Mouse (Mus musculus) C2C12 (cell line): Measurements from ENCODE around the gene Ppil1. TPM values are rescaled to one million over a fixed set of nuclear protein-coding genes. Genes with fewer than 3 reads are reported as not detected.

Experiments
- H3K27me3 ChIP-seq: one replicate; pipeline ENCODE4 v1.6.1; 2011; ENCODE audit not compliant: control insufficient read depth, insufficient read depth, insufficient read length
- H3K36me3 ChIP-seq: one replicate; pipeline ENCODE4 v1.6.1; 2011; ENCODE audit not compliant: control insufficient read depth, insufficient read depth
- H3K4me3 ChIP-seq: one replicate; pipeline ENCODE4 v1.5.1; 2011; ENCODE audit warnings: mild to moderate bottlenecking, control low read depth; ENCODE audit not compliant: poor library complexity, insufficient read depth, severe bottlenecking
- H3K79me2 ChIP-seq: one replicate; pipeline ENCODE4 v1.6.1; 2011; ENCODE audit not compliant: control insufficient read depth, insufficient read depth
- H3K79me3 ChIP-seq: one replicate; pipeline ENCODE4 v1.6.1; 2011; ENCODE audit warnings: low read depth, control low read depth
- H3ac ChIP-seq: one replicate; pipeline ENCODE3; 2011; ENCODE audit warnings: low read depth; ENCODE audit not compliant: control insufficient read depth, insufficient read length
- CEBPB ChIP-seq: IDR thresholded peaks from one replicate; pipeline ENCODE4 v1.6.1; 2011; ENCODE audit warnings: low read depth, mild to moderate bottlenecking, control low read depth, moderate library complexity
- CTCF ChIP-seq: IDR thresholded peaks from one replicate; pipeline ENCODE4 v1.5.1; 2011; ENCODE audit not compliant: control insufficient read depth, insufficient read depth, insufficient read length
- FOSL1 ChIP-seq: IDR thresholded peaks from one replicate; pipeline ENCODE4 v1.8.0; 2011; ENCODE audit warnings: mild to moderate bottlenecking, low read length; ENCODE audit not compliant: poor library complexity, insufficient read depth, severe bottlenecking
- MAX ChIP-seq: IDR thresholded peaks from one replicate; pipeline ENCODE4 v1.6.1; 2011; ENCODE audit warnings: mild to moderate bottlenecking, control low read depth
- MYOD1 ChIP-seq: IDR thresholded peaks from one replicate; pipeline ENCODE4 v1.6.1; 2011; ENCODE audit warnings: low read depth; ENCODE audit not compliant: control insufficient read depth, insufficient read length
- MYOG ChIP-seq: IDR thresholded peaks from one replicate; pipeline ENCODE4 v1.6.1; 2011; ENCODE audit not compliant: control insufficient read depth, insufficient read length; ENCODE audit errors: extremely low read depth
- USF1 ChIP-seq: IDR thresholded peaks from one replicate; pipeline ENCODE4 v1.6.1; 2011; ENCODE audit warnings: low read depth, mild to moderate bottlenecking, control low read depth, moderate library complexity
- polyA plus RNA-seq: library from polyadenylated mRNA; unstranded; fragments of >200 nt; fragmentation: generic; extraction: Trizol; gene quantifications from one replicate; pipeline ENCODE4 v1.2.1, GENCODE M21; 2012; ENCODE audit warnings: missing spikeins

The Ppil1 gene
- polyA plus RNA-seq, 1 experiment = 77.7 TPM

DNA sequence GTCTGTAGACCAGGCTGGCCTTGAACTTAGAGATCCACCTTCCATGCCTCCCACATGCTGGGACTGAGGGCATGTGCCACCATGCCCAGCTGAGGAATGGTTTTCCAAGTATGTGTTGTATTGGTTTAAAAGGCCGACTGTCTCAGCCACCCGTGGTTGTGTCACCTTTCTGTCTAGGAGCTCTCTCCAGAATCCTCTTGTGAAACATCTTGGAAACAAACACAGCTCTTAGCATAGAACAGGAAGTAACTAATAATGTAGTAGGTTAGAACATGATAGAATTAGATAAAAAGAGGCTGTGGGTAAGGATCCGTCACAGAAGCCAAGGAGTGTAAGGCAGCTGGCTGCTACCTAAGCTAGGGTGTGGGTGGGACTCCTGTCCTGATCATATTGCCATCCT, 29.0 kb upstream of the Ppil1 start:
- Histone ChIP-seq H3K79me3 (no peaks in the 10 kb centered on the region), H3ac (no peak overlapping the region), H3K4me3 (no peak overlapping the region), H3K36me3 (peaks cover 28% of the 10 kb centered on the region), H3K27me3 (no peaks in the 10 kb centered on the region), H3K79me2 (no peaks in the 10 kb centered on the region)
- TF ChIP-seq USF1 (no peak), FOSL1 (no peak), CEBPB (no peak), MYOG (no peak), MAX (no peak), MYOD1 (no peak), CTCF (no peak)

DNA sequence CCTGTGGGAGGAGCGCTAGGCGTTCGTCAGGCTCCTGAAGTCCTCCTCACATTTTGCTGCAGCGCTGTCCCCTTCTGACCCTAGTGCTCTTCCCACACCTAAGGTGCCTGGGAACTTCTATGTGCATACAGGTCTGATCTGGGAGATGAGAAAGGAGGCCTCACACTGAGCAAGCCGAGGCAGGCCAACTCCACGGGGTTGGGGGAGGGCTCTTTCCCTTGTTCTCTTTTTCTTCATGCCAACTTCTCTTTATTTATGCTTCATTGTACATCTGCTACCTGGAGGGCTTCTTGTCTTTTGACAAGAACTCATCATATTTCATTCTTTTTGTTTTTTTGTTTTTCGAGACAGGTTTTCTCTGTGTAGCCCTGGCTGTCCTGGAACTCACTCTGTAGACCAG, 27.8 kb upstream of the Ppil1 start:
- H3K36me3 ChIP-seq = peaks cover 21% of the 10 kb centered on the region
- H3K79me2 ChIP-seq = no peaks in the 10 kb centered on the region
- no peak overlapping the region for H3K4me3 ChIP-seq
- H3K27me3 ChIP-seq = no peaks in the 10 kb centered on the region
- TF ChIP-seq CTCF (no peak), MAX (no peak), CEBPB (no peak), FOSL1 (no peak), MYOG (no peak)
- H3K79me3 ChIP-seq = no peaks in the 10 kb centered on the region
- no peak overlapping the region for H3ac ChIP-seq

DNA sequence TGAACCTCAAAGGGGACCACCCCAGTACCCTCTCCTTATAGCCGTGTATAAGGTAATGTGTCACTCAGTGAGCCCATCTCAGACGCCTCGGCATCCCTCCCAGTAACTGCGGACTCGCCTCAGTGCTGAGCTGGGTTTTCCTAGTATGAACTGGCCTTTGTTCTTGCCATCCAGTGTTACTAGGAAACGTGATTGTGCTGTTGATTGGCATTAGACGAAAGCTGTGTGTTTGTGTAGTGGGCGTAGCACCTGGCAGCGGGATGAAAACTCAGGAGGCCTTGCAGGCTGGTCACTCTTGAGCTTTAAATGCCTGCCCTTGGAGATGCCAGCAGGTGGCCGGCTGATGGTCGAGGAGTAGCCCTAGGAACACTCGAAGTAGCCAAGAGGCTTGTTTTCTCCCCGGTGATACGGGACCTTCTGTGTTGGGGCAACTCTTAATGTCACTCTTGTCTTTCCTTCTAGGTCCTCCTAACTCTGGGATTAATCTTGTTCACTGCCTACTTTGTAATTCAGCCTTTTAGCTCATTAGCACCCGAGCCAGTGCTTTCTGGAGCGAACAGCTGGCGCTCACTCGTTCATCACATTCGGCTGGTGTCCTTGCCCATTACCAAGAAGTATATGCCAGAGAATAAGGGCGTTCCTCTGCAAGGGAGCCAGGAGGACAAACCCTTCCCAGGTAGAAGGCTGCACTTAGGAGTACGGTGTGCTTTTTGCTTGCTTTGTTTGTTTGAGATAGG, 18.4 kb upstream of the Ppil1 start:
- Histone ChIP-seq H3K79me3 (no peaks in the 10 kb centered on the region), H3ac (no peak overlapping the region), H3K4me3 (no peak overlapping the region), H3K79me2 (no peaks in the 10 kb centered on the region), H3K36me3 (peaks cover 17% of the 10 kb centered on the region), H3K27me3 (no peaks in the 10 kb centered on the region)
- TF ChIP-seq MAX (no peak), USF1 (no peak), MYOG (no peak), CTCF (no peak), CEBPB (no peak), FOSL1 (no peak), MYOD1 (no peak)

- H3K4me3 ChIP-seq = no peak overlapping the region
- H3K27me3 ChIP-seq = no peaks in the 10 kb centered on the region
- H3K79me2 ChIP-seq = no peaks in the 10 kb centered on the region
- H3K36me3 ChIP-seq = peaks cover 17% of the 10 kb centered on the region
- H3K79me3 ChIP-seq = no peaks in the 10 kb centered on the region
- no peak overlapping the region for H3ac ChIP-seq
- TF ChIP-seq FOSL1 (peak; percentile 39), MYOD1 (peak; percentile 7), USF1 (no peak)
Measured at GRCm38 (mm10) chr17:29281541-29281940, 17.6 kb upstream of the Ppil1 start.

DNA sequence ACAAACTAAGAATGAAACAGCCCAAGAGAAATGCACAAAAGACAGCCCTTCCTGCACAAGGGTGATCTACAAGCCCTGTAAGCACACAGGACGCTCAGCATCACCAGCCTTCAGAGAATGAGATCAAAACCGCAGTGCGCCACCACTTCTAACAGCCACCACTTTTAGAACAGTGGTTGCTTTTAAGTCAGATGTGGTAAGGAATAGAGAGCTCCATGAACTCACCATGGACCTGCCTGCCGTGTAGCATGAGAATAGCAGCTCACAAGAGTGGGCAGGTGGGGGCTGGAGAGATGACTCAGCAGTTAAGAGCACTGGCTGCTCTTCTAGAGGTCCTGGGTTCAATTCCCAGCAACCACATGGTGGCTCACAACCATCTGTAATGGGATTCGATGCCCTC, 16.4 kb upstream of the Ppil1 start:
- no peak overlapping the region for H3K4me3 ChIP-seq
- no peaks in the 10 kb centered on the region for H3K27me3 ChIP-seq
- no peaks in the 10 kb centered on the region for H3K79me3 ChIP-seq
- no peaks in the 10 kb centered on the region for H3K79me2 ChIP-seq
- no peak overlapping the region for H3ac ChIP-seq
- peaks cover 17% of the 10 kb centered on the region for H3K36me3 ChIP-seq
- TF ChIP-seq MAX (no peak), CTCF (no peak), USF1 (no peak), FOSL1 (no peak), CEBPB (no peak), MYOG (no peak), MYOD1 (no peak)

DNA sequence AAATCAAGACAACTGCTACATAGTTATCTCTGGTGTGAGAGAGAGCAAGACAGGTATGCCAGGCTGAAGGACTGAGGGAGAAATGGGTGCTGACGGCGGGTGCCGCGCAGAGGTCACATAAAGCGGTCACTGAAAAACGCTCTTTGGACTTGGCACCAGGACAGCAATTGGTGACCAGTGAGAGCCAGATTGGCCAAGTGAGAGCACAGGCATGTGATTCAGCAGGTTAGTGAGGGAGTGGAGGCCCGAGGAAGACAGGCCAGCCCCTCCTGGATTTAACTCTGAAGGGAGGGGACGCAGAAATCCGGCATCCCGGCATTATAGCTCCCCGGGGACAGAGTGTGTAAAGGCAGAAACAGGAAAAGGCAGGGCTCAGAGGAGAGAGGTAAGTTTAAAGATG, 9.9 kb upstream of the Ppil1 start:
- Histone ChIP-seq H3K4me3 (no peak overlapping the region), H3K79me3 (peaks cover 5% of the 10 kb centered on the region), H3K27me3 (no peaks in the 10 kb centered on the region), H3K36me3 (no peaks in the 10 kb centered on the region), H3K79me2 (peaks cover 42% of the 10 kb centered on the region), H3ac (no peak overlapping the region)
- TF ChIP-seq MYOG (no peak), CEBPB (no peak), CTCF (no peak), MAX (no peak), MYOD1 (no peak), FOSL1 (no peak), USF1 (no peak)
